Mouse (Mus musculus): ENCODE results near the gene Gpatch8.

Gene Gpatch8

GRCm38 (mm10) chr11:102556031-102556715 lies at the start of gene Gpatch8:
Gene Gpatch8, minus strand, starts transcription at chr11:102556392.
- in situ Hi-C loops (cut with MboI; ENCODE audit: low sequenced_read_pairs): no loop called here

- in situ Hi-C loops (cut with MboI; ENCODE audit: low sequenced_read_pairs): no loop called here
These were observed 48.8 kb upstream of the Gpatch8 start for GRCm38 (mm10) chr11:102604777-102605552.

- in situ Hi-C loops (cut with MboI; ENCODE audit: low sequenced_read_pairs): no loop called here
These were observed 47.9 kb upstream of the Gpatch8 start, which contains the start of gene Fzd2 for GRCm38 (mm10) chr11:102604010-102604584. Gene Fzd2, plus strand, starts transcription at chr11:102604396.

- in situ Hi-C loops (cut with MboI; ENCODE audit: low sequenced_read_pairs): no loop called here
These were observed 47.3 kb upstream of the Gpatch8 start for GRCm38 (mm10) chr11:102603496-102603850.

GRCm38 (mm10) chr11:102602816-102603495 lies 46.8 kb upstream of the Gpatch8 start:
- in situ Hi-C loops (cut with MboI; ENCODE audit: low sequenced_read_pairs): no loop called here

GRCm38 (mm10) chr11:102599912-102600311 lies 43.7 kb upstream of the Gpatch8 start:
- in situ Hi-C loops (cut with MboI; ENCODE audit: low sequenced_read_pairs): no loop called here

- in situ Hi-C loops (cut with MboI; ENCODE audit: low sequenced_read_pairs): no loop called here
These were observed 39.2 kb upstream of the Gpatch8 start for GRCm38 (mm10) chr11:102595341-102595820.

GRCm38 (mm10) chr11:102587554-102587953 lies 31.4 kb upstream of the Gpatch8 start:
- in situ Hi-C loops (cut with MboI; ENCODE audit: low sequenced_read_pairs): no loop called here

GRCm38 (mm10) chr11:102586445-102587130 lies 30.4 kb upstream of the Gpatch8 start:
- in situ Hi-C loops (cut with MboI; ENCODE audit: low sequenced_read_pairs): no loop called here

GRCm38 (mm10) chr11:102582736-102583135 lies 26.5 kb upstream of the Gpatch8 start:
- in situ Hi-C loops (cut with MboI; ENCODE audit: low sequenced_read_pairs): no loop called here

GRCm38 (mm10) chr11:102582016-102582610 lies 25.9 kb upstream of the Gpatch8 start:
- in situ Hi-C loops (cut with MboI; ENCODE audit: low sequenced_read_pairs): no loop called here

GRCm38 (mm10) chr11:102581281-102582015 lies 25.3 kb upstream of the Gpatch8 start:
- in situ Hi-C loops (cut with MboI; ENCODE audit: low sequenced_read_pairs): no loop called here

- in situ Hi-C loops (cut with MboI; ENCODE audit: low sequenced_read_pairs): no loop called here
These were observed 23.8 kb upstream of the Gpatch8 start for GRCm38 (mm10) chr11:102580034-102580330.

GRCm38 (mm10) chr11:102579165-102580033 lies 23.2 kb upstream of the Gpatch8 start, which contains the start of gene Gm11627:
Gene Gm11627, minus strand, starts transcription at chr11:102579461.
- in situ Hi-C loops (cut with MboI; ENCODE audit: low sequenced_read_pairs): loop anchor here (10.0 kb wide), 1 partner anchor 65 kb away; no protein-coding TSS in a partner anchor

GRCm38 (mm10) chr11:102578341-102579118 lies 22.3 kb upstream of the Gpatch8 start:
- in situ Hi-C loops (cut with MboI; ENCODE audit: low sequenced_read_pairs): loop anchor here (10.0 kb wide), 1 partner anchor 66 kb away; no protein-coding TSS in a partner anchor

GRCm38 (mm10) chr11:102576050-102576754 lies 20.0 kb upstream of the Gpatch8 start:
- in situ Hi-C loops (cut with MboI; ENCODE audit: low sequenced_read_pairs): loop anchor here (10.0 kb wide), 1 partner anchor 69 kb away; no protein-coding TSS in a partner anchor

GRCm38 (mm10) chr11:102575034-102575433 lies 18.8 kb upstream of the Gpatch8 start:
- in situ Hi-C loops (cut with MboI; ENCODE audit: low sequenced_read_pairs): loop anchor here (10.0 kb wide), 1 partner anchor 70 kb away; no protein-coding TSS in a partner anchor
